Mouse (Mus musculus) embryonic facial prominence, embryonic 13.5 days (tissue): ENCODE measurements around the gene Colq. TPM values are rescaled to one million over a fixed set of nuclear protein-coding genes. Genes with fewer than 3 reads are reported as not detected.
A peak's percentile ranks its signal among the peaks of the same experiment; 100 is the strongest.

ENCODE experiments used
- ATAC-seq: fragments of 200-750 bp; cut with Nextera tagmentation; 2 replicates; pipeline ENCODE4 v1.8.0; 2017; ENCODE audit warnings: low read depth; ENCODE audit not compliant: insufficient number of reproducible peaks, insufficient read depth, low FRiP score, low TSS enrichment
- H3K27ac ChIP-seq: fragments of 300-500 bp; sonication (generic); 2 replicates; pipeline ENCODE4 v1.5.1; 2015; ENCODE audit warnings: moderate library complexity, mild to moderate bottlenecking, inconsistent platforms
- H3K27me3 ChIP-seq: fragments of 300-500 bp; sonication (generic); 2 replicates; pipeline ENCODE4 v1.6.1; 2015; ENCODE audit warnings: mild to moderate bottlenecking, inconsistent platforms
- H3K36me3 ChIP-seq: fragments of 300-500 bp; sonication (generic); 2 replicates; pipeline ENCODE4 v1.6.1; 2015; ENCODE audit warnings: mild to moderate bottlenecking, inconsistent platforms
- H3K4me1 ChIP-seq: fragments of 300-500 bp; sonication (generic); 2 replicates; pipeline ENCODE4 v1.6.1; 2015; ENCODE audit warnings: inconsistent platforms
- H3K4me2 ChIP-seq: fragments of 300-500 bp; sonication (generic); 2 replicates; pipeline ENCODE4 v1.6.1; 2015; ENCODE audit warnings: moderate library complexity, mild to moderate bottlenecking, inconsistent platforms
- H3K4me3 ChIP-seq: fragments of 300-500 bp; sonication (generic); 2 replicates; pipeline ENCODE4 v1.5.1; 2015; ENCODE audit warnings: mild to moderate bottlenecking, inconsistent platforms
- H3K9ac ChIP-seq: fragments of 300-500 bp; sonication (generic); 2 replicates; pipeline ENCODE4 v1.6.1; 2015; ENCODE audit warnings: mild to moderate bottlenecking, inconsistent platforms
- H3K9me3 ChIP-seq: fragments of 300-500 bp; sonication (generic); 2 replicates; pipeline ENCODE4 v1.6.1; 2016; ENCODE audit warnings: inconsistent platforms
- WGBS: fragments of 180-500 bp; shearing (Covaris S2); methylation state at CpG from one replicate; pipeline ENCODE4 v1.1.7; 2015; ENCODE audit warnings: mixed read lengths; 5-methylcytosine and 5-hydroxymethylcytosine counted together
- polyA plus RNA-seq: library from polyadenylated mRNA; unstranded; fragments of >200 nt; fragmentation: Nextera tagmentation; extraction: Ambion mirVana; gene quantifications from 2 replicates; pipeline ENCODE4 v1.2.1, GENCODE M21; 2015

Gene Colq
- polyA plus RNA-seq, 1 experiment from 2014 or later: 0.39 TPM

- Histone ChIP-seq H3K27ac (no peak overlapping the region), H3K9me3 (peaks cover 8% of the 10 kb centered on the region), H3K4me3 (no peak overlapping the region), H3K9ac (no peak overlapping the region), H3K27me3 (no peaks in the 10 kb centered on the region), H3K36me3 (0 out of 2 replicates have a peak, but pooled peaks cover 1% of the 10 kb centered on the region), H3K4me2 (no peak overlapping the region), H3K4me1 (no peaks in the 10 kb centered on the region)
- WGBS: 90% methylated on average over 2 of the region's 2 CpGs
- ATAC-seq: no peak
These were observed 75.2 kb downstream of the Colq start for GRCm38 (mm10) chr14:31515895-31516294.

- Histone ChIP-seq H3K27me3 (no peaks in the 10 kb centered on the region), H3K9ac (no peak overlapping the region), H3K4me1 (no peaks in the 10 kb centered on the region), H3K36me3 (peaks cover 49% of the 10 kb centered on the region), H3K4me2 (no peak overlapping the region), H3K4me3 (no peak overlapping the region), H3K27ac (no peak overlapping the region), H3K9me3 (peaks cover 8% of the 10 kb centered on the region)
- 88% methylated on average over 3 of the region's 3 CpGs for WGBS
- no peak for ATAC-seq
These were observed 80.8 kb downstream of the Colq start for GRCm38 (mm10) chr14:31510322-31510721.

- no peaks in the 10 kb centered on the region for H3K27me3 ChIP-seq
- no peak overlapping the region for H3K9ac ChIP-seq
- no peak overlapping the region for H3K27ac ChIP-seq
- H3K4me1 ChIP-seq: no peaks in the 10 kb centered on the region
- 90% methylated on average over 2 of the region's 2 CpGs for WGBS
- peaks cover 8% of the 10 kb centered on the region for H3K9me3 ChIP-seq
- H3K4me3 ChIP-seq: no peak overlapping the region
- no peak for ATAC-seq
- no peak overlapping the region for H3K4me2 ChIP-seq
- H3K36me3 ChIP-seq: peaks cover 53% of the 10 kb centered on the region
These were observed 81.2 kb downstream of the Colq start for GRCm38 (mm10) chr14:31509911-31510310.

GRCm38 (mm10) chr14:31506456-31506855 lies 84.7 kb downstream of the Colq start:
- no peak for ATAC-seq
- 95% methylated on average over 6 of the region's 6 CpGs for WGBS

GRCm38 (mm10) chr14:31503406-31503805 lies 87.7 kb downstream of the Colq start:
- Histone ChIP-seq H3K9ac (no peak overlapping the region), H3K4me3 (no peak overlapping the region), H3K4me1 (no peaks in the 10 kb centered on the region), H3K36me3 (peaks cover 88% of the 10 kb centered on the region), H3K4me2 (no peak overlapping the region), H3K9me3 (no peaks in the 10 kb centered on the region), H3K27me3 (no peaks in the 10 kb centered on the region), H3K27ac (no peak overlapping the region)
- no peak for ATAC-seq
- WGBS: 95% methylated on average over 13 of the region's 13 CpGs

More at GRCm38 (mm10) chr14:31506456-31506855, 84.7 kb downstream of the Colq start:
- Histone ChIP-seq H3K4me2 (no peak overlapping the region), H3K4me1 (no peaks in the 10 kb centered on the region), H3K9ac (no peak overlapping the region), H3K36me3 (peaks cover 87% of the 10 kb centered on the region), H3K27me3 (no peaks in the 10 kb centered on the region), H3K4me3 (no peak overlapping the region), H3K9me3 (no peaks in the 10 kb centered on the region), H3K27ac (no peak overlapping the region)

- H3K4me2 ChIP-seq: no peak overlapping the region
- no peak overlapping the region for H3K9ac ChIP-seq
- H3K27me3 ChIP-seq: no peaks in the 10 kb centered on the region
- H3K36me3 ChIP-seq: peaks cover 58% of the 10 kb centered on the region
- no peak overlapping the region for H3K4me3 ChIP-seq
- WGBS: 71% methylated on average over 1 of the region's 1 CpGs
- peaks cover 20% of the 10 kb centered on the region for H3K4me1 ChIP-seq
- no peak for ATAC-seq
- H3K9me3 ChIP-seq: no peaks in the 10 kb centered on the region
- no peak overlapping the region for H3K27ac ChIP-seq
These were observed 91.6 kb downstream of the Colq start for GRCm38 (mm10) chr14:31499526-31499925.

GRCm38 (mm10) chr14:31496241-31496646 lies 94.9 kb downstream of the Colq start:
- Histone ChIP-seq H3K27me3 (no peaks in the 10 kb centered on the region), H3K4me1 (peaks cover 39% of the 10 kb centered on the region), H3K4me3 (peak overlapping the region; percentile 94), H3K27ac (peak overlapping the region; percentile 93; the same call in 1 of the 2 replicates), H3K9me3 (no peaks in the 10 kb centered on the region), H3K36me3 (peaks cover 43% of the 10 kb centered on the region), H3K9ac (peak overlapping the region; percentile 89), H3K4me2 (peak overlapping the region; percentile 94)
- 39% methylated on average over 7 of the region's 7 CpGs for WGBS
- no peak for ATAC-seq

GRCm38 (mm10) chr14:31495538-31495937 lies 95.6 kb downstream of the Colq start:
- peak overlapping the region; percentile 89 for H3K9ac ChIP-seq
- H3K36me3 ChIP-seq: peaks cover 48% of the 10 kb centered on the region
- peaks cover 39% of the 10 kb centered on the region for H3K4me1 ChIP-seq
- peak overlapping the region; percentile 93 for H3K27ac ChIP-seq
- no peaks in the 10 kb centered on the region for H3K27me3 ChIP-seq
- no peaks in the 10 kb centered on the region for H3K9me3 ChIP-seq
- H3K4me3 ChIP-seq: peak overlapping the region; percentile 94
- WGBS: 3% methylated on average over 8 of the region's 8 CpGs
- no peak for ATAC-seq
- peak overlapping the region; percentile 94 for H3K4me2 ChIP-seq

GRCm38 (mm10) chr14:31494975-31495455 lies 96.1 kb downstream of the Colq start, which contains the start of gene Mettl6:
TSS of gene Mettl6 (minus strand) at chr14:31495040.
- peak within 1 kb of the TSS; percentile 89 for H3K9ac ChIP-seq
- ATAC-seq: peak; percentile 89

GRCm38 (mm10) chr14:31494349-31494974 lies 96.7 kb downstream of the Colq start, which contains the start of gene Eaf1:
TSS of gene Eaf1 (plus strand) at chr14:31494399.
- Histone ChIP-seq H3K4me2 (peak within 1 kb of the TSS; percentile 94), H3K9me3 (no peaks in the 10 kb centered on the region), H3K27me3 (no peaks in the 10 kb centered on the region), H3K27ac (peak within 1 kb of the TSS; percentile 93), H3K4me1 (peaks cover 39% of the 10 kb centered on the region), H3K9ac (peak within 1 kb of the TSS; percentile 89), H3K4me3 (peak within 1 kb of the TSS; percentile 94), H3K36me3 (peaks cover 48% of the 10 kb centered on the region)
- no peak for ATAC-seq
- 1% methylated on average over 37 of the region's 37 CpGs for WGBS

More at GRCm38 (mm10) chr14:31494975-31495455, 96.1 kb downstream of the Colq start, which contains the start of gene Mettl6:
- Histone ChIP-seq H3K4me2 (peak within 1 kb of the TSS; percentile 94), H3K27ac (peak within 1 kb of the TSS; percentile 93), H3K4me1 (peaks cover 39% of the 10 kb centered on the region), H3K4me3 (peak within 1 kb of the TSS; percentile 94), H3K9me3 (no peaks in the 10 kb centered on the region), H3K36me3 (peaks cover 48% of the 10 kb centered on the region), H3K27me3 (no peaks in the 10 kb centered on the region)
- 0% methylated on average over 49 of the region's 49 CpGs for WGBS

GRCm38 (mm10) chr14:31493901-31494300 lies 97.2 kb downstream of the Colq start:
- 35% methylated on average over 9 of the region's 9 CpGs for WGBS
- H3K9me3 ChIP-seq: no peaks in the 10 kb centered on the region
- peaks cover 49% of the 10 kb centered on the region for H3K36me3 ChIP-seq
- no peak for ATAC-seq
- peak overlapping the region; percentile 89 for H3K9ac ChIP-seq
- H3K4me1 ChIP-seq: peaks cover 39% of the 10 kb centered on the region
- peak overlapping the region; percentile 94 for H3K4me3 ChIP-seq
- H3K27me3 ChIP-seq: no peaks in the 10 kb centered on the region
- H3K27ac ChIP-seq: no peak overlapping the region
- H3K4me2 ChIP-seq: peak overlapping the region; percentile 94

- peaks cover 7% of the 10 kb centered on the region for H3K4me1 ChIP-seq
- H3K36me3 ChIP-seq: peaks cover 92% of the 10 kb centered on the region
- no peak overlapping the region for H3K9ac ChIP-seq
- WGBS: 92% methylated on average over 6 of the region's 6 CpGs
- H3K9me3 ChIP-seq: no peaks in the 10 kb centered on the region
- H3K4me3 ChIP-seq: no peak overlapping the region
- no peak for ATAC-seq
- no peak overlapping the region for H3K4me2 ChIP-seq
- H3K27me3 ChIP-seq: no peaks in the 10 kb centered on the region
- no peak overlapping the region for H3K27ac ChIP-seq
These were observed 103.1 kb downstream of the Colq start for GRCm38 (mm10) chr14:31488055-31488454.
